Mouse (Mus musculus) NIH3T3 (cell line): ENCODE data around the gene Pappa.

Experiments used
- DNase-seq: peaks from one replicate; pipeline ENCODE4 v3.0.0-alpha.2; 2012; ENCODE audit warnings: low read depth

The Pappa gene

GRCm38 (mm10) chr4:65328486-65329308 lies 204.7 kb downstream of the Pappa start:
- no peak for DNase-seq

GRCm38 (mm10) chr4:65333718-65334117 lies 209.7 kb downstream of the Pappa start:
- no peak for DNase-seq

- DNase-seq = peak; percentile 51
Observed at GRCm38 (mm10) chr4:65341766-65342165, 217.8 kb downstream of the Pappa start.

- no peak for DNase-seq
Observed at GRCm38 (mm10) chr4:65350521-65350920, 226.5 kb downstream of the Pappa start.

- peak; percentile 68 for DNase-seq
Observed at GRCm38 (mm10) chr4:65354580-65354979, 230.6 kb downstream of the Pappa start.

- peak; percentile 25 for DNase-seq
Observed at GRCm38 (mm10) chr4:65367135-65367534, 243.2 kb downstream of the Pappa start.

GRCm38 (mm10) chr4:65372731-65373130 lies 248.8 kb downstream of the Pappa start:
- peak; percentile 95 for DNase-seq

GRCm38 (mm10) chr4:65373841-65374240 lies 249.9 kb downstream of the Pappa start:
- no peak for DNase-seq

GRCm38 (mm10) chr4:65376571-65376970 lies 252.6 kb downstream of the Pappa start:
- DNase-seq = no peak

- DNase-seq = no peak
Observed at GRCm38 (mm10) chr4:65379461-65379860, 255.5 kb downstream of the Pappa start.

- no peak for DNase-seq
Observed at GRCm38 (mm10) chr4:65383070-65383469, 259.1 kb downstream of the Pappa start.

- DNase-seq = peak; percentile 53
Observed at GRCm38 (mm10) chr4:65391001-65391400, 267.0 kb downstream of the Pappa start.

GRCm38 (mm10) chr4:65396806-65397205 lies 272.8 kb downstream of the Pappa start:
- no peak for DNase-seq

- no peak for DNase-seq
Observed at GRCm38 (mm10) chr4:65399457-65399856, 275.5 kb downstream of the Pappa start.

GRCm38 (mm10) chr4:65402286-65402685 lies 278.3 kb downstream of the Pappa start:
- no peak for DNase-seq

GRCm38 (mm10) chr4:65402836-65403634 lies 279.1 kb downstream of the Pappa start:
- peak; percentile 48 for DNase-seq
